Mouse (Mus musculus) neural tube, embryonic 11.5 days (tissue): Measurements from ENCODE around the gene Med13l. TPM values are rescaled to one million over a fixed set of nuclear protein-coding genes. Genes with fewer than 3 reads are reported as not detected.
A peak's percentile ranks its signal among the peaks of the same experiment; 100 is the strongest.

Experiments
- ATAC-seq: fragments of 200-750 bp; cut with Nextera tagmentation; 2 replicates; pipeline ENCODE4 v1.8.0; 2017; ENCODE audit warnings: moderate number of reproducible peaks, mild to moderate bottlenecking, moderate TSS enrichment, moderate library complexity; ENCODE audit not compliant: insufficient read depth, low FRiP score, low TSS enrichment
- DNase-seq: peaks from one replicate; pipeline ENCODE4 v3.0.0-alpha.2; 2015; ENCODE audit warnings: low spot score
- H3K27ac ChIP-seq: fragments of 300-500 bp; sonication (generic); 2 replicates; pipeline ENCODE4 v1.5.1; 2014; ENCODE audit warnings: low read depth, mild to moderate bottlenecking, low read length
- H3K27me3 ChIP-seq: fragments of 300-500 bp; sonication (generic); 2 replicates; pipeline ENCODE4 v1.6.1; 2014; ENCODE audit warnings: mild to moderate bottlenecking, low read length, mixed read lengths; ENCODE audit not compliant: control insufficient read depth, insufficient read depth
- H3K36me3 ChIP-seq: fragments of 300-500 bp; sonication (generic); 2 replicates; pipeline ENCODE4 v1.6.1; 2014; ENCODE audit warnings: mild to moderate bottlenecking, low read length, moderate library complexity, mixed read lengths; ENCODE audit not compliant: control insufficient read depth, insufficient read depth
- H3K4me1 ChIP-seq: fragments of 300-500 bp; sonication (generic); 2 replicates; pipeline ENCODE4 v1.6.1; 2014; ENCODE audit warnings: low read length, mixed read lengths; ENCODE audit not compliant: control insufficient read depth, insufficient read depth
- H3K4me2 ChIP-seq: fragments of 300-500 bp; sonication (generic); 2 replicates; pipeline ENCODE4 v1.6.1; 2014; ENCODE audit warnings: low read depth, mild to moderate bottlenecking, moderate library complexity
- H3K4me3 ChIP-seq: fragments of 300-500 bp; sonication (generic); 2 replicates; pipeline ENCODE4 v1.5.1; 2014; ENCODE audit warnings: low read depth, low read length
- H3K9ac ChIP-seq: fragments of 300-500 bp; sonication (generic); 2 replicates; pipeline ENCODE4 v1.6.1; 2014; ENCODE audit warnings: mild to moderate bottlenecking, low read length
- H3K9me3 ChIP-seq: fragments of 300-500 bp; sonication (generic); 2 replicates; pipeline ENCODE4 v1.6.1; 2016; ENCODE audit warnings: low read length; ENCODE audit not compliant: control insufficient read depth
- WGBS: fragments of 180-500 bp; shearing (Covaris S2); extraction: QIAGEN DNeasy Blood & Tissue Kit; methylation state at CpG from one replicate; pipeline ENCODE4 v1.1.7; 2014; 5-methylcytosine and 5-hydroxymethylcytosine counted together
- polyA plus RNA-seq: library from polyadenylated mRNA; unstranded; fragments of >200 nt; fragmentation: Nextera tagmentation; extraction: Ambion mirVana; gene quantifications from 2 replicates; pipeline ENCODE4 v1.2.1, GENCODE M21; 2014

Med13l gene
- polyA plus RNA-seq, 1 experiment from 2014 or later, result 14.6 TPM

DNA sequence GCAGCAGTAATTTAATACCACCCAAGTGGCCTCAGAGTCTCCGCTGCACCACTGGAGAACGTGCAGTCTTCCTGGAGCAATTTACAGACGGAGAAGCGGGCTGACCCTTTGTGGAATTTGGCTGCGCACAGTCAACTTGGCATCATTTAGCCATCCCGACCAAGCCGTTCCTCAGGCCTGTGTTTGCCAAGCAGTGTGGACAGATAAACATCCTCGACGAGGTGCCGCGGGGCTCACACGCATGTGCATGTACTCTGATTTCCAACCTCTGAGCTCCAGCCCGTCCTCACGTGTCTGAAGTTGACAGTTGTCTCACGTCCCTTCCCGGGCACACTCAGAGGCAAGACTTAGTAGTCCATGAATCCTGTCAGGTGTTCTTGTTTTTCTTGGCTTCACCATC lies 166.9 kb downstream of the Med13l start:
- no peaks in the 10 kb centered on the region for H3K4me1 ChIP-seq
- WGBS, result 88% methylated on average over 16 of the region's 16 CpGs
- H3K4me3 ChIP-seq, result no peak overlapping the region
- H3K4me2 ChIP-seq, result no peak overlapping the region
- no peaks in the 10 kb centered on the region for H3K9me3 ChIP-seq
- no peaks in the 10 kb centered on the region for H3K27me3 ChIP-seq
- DNase-seq, result no peak
- no peak for ATAC-seq
- H3K27ac ChIP-seq, result no peak overlapping the region
- no peak overlapping the region for H3K9ac ChIP-seq
- H3K36me3 ChIP-seq, result peaks cover 12% of the 10 kb centered on the region

GRCm38 (mm10) chr5:118732221-118732620 lies 171.7 kb downstream of the Med13l start:
- DNase-seq (no peak), ATAC-seq (no peak)
- Histone ChIP-seq H3K4me3 (no peak overlapping the region), H3K9ac (no peak overlapping the region), H3K9me3 (no peaks in the 10 kb centered on the region), H3K36me3 (peaks cover 14% of the 10 kb centered on the region), H3K4me1 (no peaks in the 10 kb centered on the region), H3K27me3 (no peaks in the 10 kb centered on the region), H3K4me2 (no peak overlapping the region), H3K27ac (no peak overlapping the region)
- 59% methylated on average over 3 of the region's 3 CpGs for WGBS

GRCm38 (mm10) chr5:118732651-118733050 lies 172.2 kb downstream of the Med13l start:
- H3K27ac ChIP-seq, result no peak overlapping the region
- peaks cover 14% of the 10 kb centered on the region for H3K36me3 ChIP-seq

DNA sequence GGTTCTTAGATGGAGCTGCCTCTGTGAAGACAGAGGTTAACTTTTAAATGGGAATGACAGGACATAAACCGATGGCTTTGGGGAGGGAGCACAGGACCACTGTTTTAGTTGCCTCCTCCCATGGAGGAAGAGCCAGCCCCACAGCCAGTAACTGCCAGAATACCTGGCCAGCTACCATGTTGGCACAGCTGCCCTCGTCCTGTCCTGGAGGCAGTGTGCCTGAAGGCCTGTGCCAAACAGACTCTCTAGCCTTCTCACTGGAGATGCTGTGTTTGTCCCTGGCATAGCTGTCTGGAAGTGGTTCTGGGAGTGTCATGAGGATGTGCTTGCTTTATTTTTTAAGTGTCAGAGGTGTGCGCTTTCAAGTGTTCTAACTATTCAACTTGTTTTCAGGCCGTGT lies 173.1 kb downstream of the Med13l start:
- Histone ChIP-seq H3K36me3 (peaks cover 12% of the 10 kb centered on the region), H3K9ac (no peak overlapping the region), H3K9me3 (no peaks in the 10 kb centered on the region), H3K4me3 (no peak overlapping the region), H3K27ac (no peak overlapping the region), H3K4me2 (no peak overlapping the region), H3K4me1 (no peaks in the 10 kb centered on the region), H3K27me3 (no peaks in the 10 kb centered on the region)
- no peak for DNase-seq
- 96% methylated on average over 4 of the region's 4 CpGs for WGBS
- no peak for ATAC-seq

More at GRCm38 (mm10) chr5:118732651-118733050, 172.2 kb downstream of the Med13l start:
- Histone ChIP-seq H3K4me2 (no peak overlapping the region), H3K9me3 (no peaks in the 10 kb centered on the region), H3K4me3 (no peak overlapping the region), H3K9ac (no peak overlapping the region), H3K4me1 (no peaks in the 10 kb centered on the region), H3K27me3 (no peaks in the 10 kb centered on the region)
- WGBS, result 84% methylated on average over 8 of the region's 8 CpGs
- DNase-seq, result no peak
- ATAC-seq, result no peak

GRCm38 (mm10) chr5:118734455-118734854 lies 174.0 kb downstream of the Med13l start:
- 66% methylated on average over 9 of the region's 9 CpGs for WGBS
- H3K9me3 ChIP-seq, result no peaks in the 10 kb centered on the region
- peaks cover 18% of the 10 kb centered on the region for H3K36me3 ChIP-seq

GRCm38 (mm10) chr5:118735738-118736137 lies 175.3 kb downstream of the Med13l start:
- no peak overlapping the region for H3K4me2 ChIP-seq
- no peak overlapping the region for H3K4me3 ChIP-seq
- H3K4me1 ChIP-seq, result no peaks in the 10 kb centered on the region
- ATAC-seq (no peak), DNase-seq (no peak)
- H3K9ac ChIP-seq, result no peak overlapping the region
- peaks cover 5% of the 10 kb centered on the region; the same call in 1 of the 2 replicates for H3K9me3 ChIP-seq
- H3K27ac ChIP-seq, result no peak overlapping the region
- peaks cover 22% of the 10 kb centered on the region for H3K36me3 ChIP-seq
- H3K27me3 ChIP-seq, result no peaks in the 10 kb centered on the region
- WGBS, result 93% methylated on average over 8 of the region's 8 CpGs

More at GRCm38 (mm10) chr5:118734455-118734854, 174.0 kb downstream of the Med13l start:
- Histone ChIP-seq H3K4me3 (no peak overlapping the region), H3K4me1 (no peaks in the 10 kb centered on the region), H3K27ac (no peak overlapping the region), H3K9ac (no peak overlapping the region), H3K4me2 (no peak overlapping the region), H3K27me3 (no peaks in the 10 kb centered on the region)
- ATAC-seq (no peak), DNase-seq (no peak)

DNA sequence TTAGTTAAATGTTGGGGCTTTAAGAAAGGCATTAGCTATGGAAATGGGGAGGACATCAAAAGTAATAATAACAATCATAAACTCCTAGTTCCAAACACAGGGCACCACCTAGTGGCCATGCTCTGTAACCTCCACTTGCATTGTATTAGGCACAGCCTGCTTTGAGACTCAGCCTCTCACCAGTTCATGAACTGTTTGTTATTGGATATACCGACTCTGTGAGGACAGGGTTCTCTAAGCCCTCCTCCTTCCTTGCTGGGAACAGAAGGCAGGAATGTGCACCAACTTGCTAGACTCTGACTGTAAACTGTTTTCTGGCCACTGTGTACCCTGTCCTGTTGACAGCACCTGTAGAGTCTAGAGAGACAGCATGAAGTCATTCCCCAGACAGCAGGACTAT lies 177.1 kb downstream of the Med13l start:
- H3K4me3 ChIP-seq, result no peak overlapping the region
- DNase-seq (peak; percentile 61), ATAC-seq (no peak)
- 56% methylated on average over 1 of the region's 1 CpGs for WGBS
- H3K27me3 ChIP-seq, result no peaks in the 10 kb centered on the region
- H3K4me2 ChIP-seq, result no peak overlapping the region
- no peak overlapping the region for H3K27ac ChIP-seq
- H3K36me3 ChIP-seq, result peaks cover 29% of the 10 kb centered on the region
- H3K9ac ChIP-seq, result no peak overlapping the region
- H3K4me1 ChIP-seq, result no peaks in the 10 kb centered on the region
- peaks cover 5% of the 10 kb centered on the region; the same call in 1 of the 2 replicates for H3K9me3 ChIP-seq

DNA sequence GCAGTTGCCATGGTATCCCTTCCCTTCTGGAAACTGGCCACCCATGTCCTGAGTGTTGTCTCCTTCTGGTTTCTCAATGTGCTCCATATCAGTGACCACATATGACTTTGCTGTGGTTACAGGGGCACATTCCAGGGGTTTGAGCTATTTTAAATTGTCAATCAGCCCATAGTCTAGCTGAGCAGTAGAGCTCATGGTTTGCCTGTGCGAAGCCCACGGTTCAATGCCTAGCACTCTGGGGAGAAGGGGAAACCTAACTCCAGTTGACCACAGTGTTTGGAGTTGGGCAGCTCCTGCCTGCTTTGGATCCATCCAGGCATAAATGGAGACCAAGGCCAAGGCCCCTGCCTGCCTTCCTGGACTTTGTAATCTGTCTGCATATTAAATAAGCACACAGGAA lies 182.6 kb downstream of the Med13l start:
- Histone ChIP-seq H3K4me3 (no peak overlapping the region), H3K9ac (no peak overlapping the region), H3K9me3 (peaks cover 5% of the 10 kb centered on the region; the same call in 1 of the 2 replicates), H3K27ac (no peak overlapping the region), H3K27me3 (no peaks in the 10 kb centered on the region), H3K4me2 (no peak overlapping the region), H3K4me1 (no peaks in the 10 kb centered on the region), H3K36me3 (peaks cover 37% of the 10 kb centered on the region)
- ATAC-seq (no peak), DNase-seq (no peak)
- WGBS, result 91% methylated on average over 2 of the region's 2 CpGs

DNA sequence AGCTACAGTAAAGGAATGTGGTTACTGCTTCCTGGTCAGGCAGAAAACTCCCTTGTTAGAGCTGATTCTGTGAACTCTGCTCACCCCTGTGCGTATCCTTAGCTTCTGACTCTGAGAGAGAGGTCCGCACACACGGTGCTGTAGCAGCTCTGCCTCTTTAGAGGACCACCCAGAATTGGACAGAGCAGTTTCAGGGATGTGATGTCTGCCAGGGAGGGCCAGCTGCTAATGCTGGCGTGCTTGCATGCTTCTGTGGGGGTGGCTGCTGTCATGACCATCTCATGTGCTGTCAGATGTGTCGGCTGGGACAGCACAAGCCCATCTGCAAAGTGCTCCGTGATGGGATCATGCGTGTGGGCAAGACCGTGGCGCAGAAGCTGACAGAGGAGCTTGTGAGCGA lies 186.5 kb downstream of the Med13l start:
- no peak for ATAC-seq
- no peak for DNase-seq
- Histone ChIP-seq H3K4me1 (no peaks in the 10 kb centered on the region), H3K9ac (no peak overlapping the region), H3K4me2 (no peak overlapping the region), H3K36me3 (peaks cover 21% of the 10 kb centered on the region), H3K27me3 (no peaks in the 10 kb centered on the region), H3K4me3 (no peak overlapping the region), H3K27ac (no peak overlapping the region), H3K9me3 (no peaks in the 10 kb centered on the region)
- WGBS, result 95% methylated on average over 10 of the region's 10 CpGs
